Mouse (Mus musculus) testis, postnatal 14 days (tissue): ENCODE results near the gene Vmn1r163.
"Not testable (repeated sequence)": the region's sequence is repeated elsewhere in the genome, so short reads cannot be mapped to it uniquely, and the experiment has no call there.

ENCODE experiments used
- DNase-seq: peaks from one replicate; pipeline ENCODE4 v3.0.0; 2021; ENCODE audit warnings: low spot score

The Vmn1r163 gene

DNA sequence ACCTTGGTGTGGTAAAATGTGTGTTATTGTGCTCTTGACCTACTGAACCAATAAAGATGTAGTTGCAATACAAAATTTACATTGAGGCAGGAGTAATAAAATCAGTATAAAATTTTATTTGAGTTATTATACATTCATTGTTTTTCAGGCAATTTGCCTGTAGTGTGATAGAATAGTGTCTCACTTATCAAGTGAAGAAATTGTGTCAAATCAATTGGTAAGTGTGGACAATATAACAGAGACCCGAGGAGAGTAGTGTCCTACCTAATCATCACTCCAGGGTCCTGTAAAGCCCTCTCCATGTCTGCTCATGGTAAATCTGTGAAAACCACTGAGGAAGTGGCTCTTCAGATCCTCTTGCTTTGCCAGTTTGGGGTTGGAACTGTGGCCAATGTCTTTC lies at the start of gene Vmn1r163:
Vmn1r163 (plus strand) TSS at position 301 of the 400 bp plus-strand sequence.
- not testable (repeated sequence) for DNase-seq

DNA sequence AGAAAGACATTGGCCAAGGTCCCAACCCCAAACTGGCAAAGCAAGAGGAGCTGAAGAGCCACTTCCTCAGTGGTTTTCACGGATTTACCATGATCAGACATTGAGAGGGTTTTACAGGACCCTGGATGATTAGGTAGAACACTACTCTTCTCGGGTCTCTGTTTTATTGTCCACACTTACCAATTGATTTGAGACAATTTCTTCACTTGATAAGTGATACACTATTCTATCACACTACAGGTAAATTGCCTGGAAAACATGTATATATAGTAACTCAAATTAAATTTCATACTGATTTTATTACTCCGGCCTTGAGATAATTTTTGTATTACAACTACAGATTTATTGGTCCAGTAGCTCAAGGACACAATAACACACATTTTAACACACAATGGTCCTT lies 35.5 kb upstream of the Vmn1r163 start, which contains the start of gene Gm4216:
Gm4216 (minus strand) TSS at position 101 of the 400 bp plus-strand sequence.
- not testable (repeated sequence) for DNase-seq

DNA sequence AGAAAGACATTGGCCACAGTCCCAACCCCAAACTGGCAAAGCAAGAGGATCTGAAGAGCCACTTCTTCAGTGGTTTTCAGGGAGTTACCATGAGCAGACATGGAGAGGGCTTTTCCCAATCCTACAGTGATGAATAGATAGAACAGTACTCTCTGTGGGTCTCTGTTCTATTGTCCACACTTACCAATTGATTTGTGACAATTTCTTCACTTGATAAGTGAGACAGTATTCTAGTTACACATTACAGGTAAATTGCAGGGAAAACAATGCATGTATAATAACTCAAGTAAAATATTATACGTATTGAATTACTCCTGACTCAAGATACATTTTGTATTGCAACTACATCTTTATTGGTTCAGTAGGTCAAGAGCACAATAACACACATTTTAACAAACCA lies 12.0 kb downstream of the Vmn1r163 start, which contains the start of gene Gm8720:
Gm8720 (minus strand) TSS at position 101 of the 400 bp plus-strand sequence.
- DNase-seq, result not testable (repeated sequence)
